Mouse (Mus musculus) urinary bladder, postnatal 14 days (tissue): ENCODE measurements around the gene Ldhc.
"Not testable (repeated sequence)": the region's sequence is repeated elsewhere in the genome, so short reads cannot be mapped to it uniquely, and the experiment has no call there.

ENCODE experiments used
- DNase-seq: peaks from one replicate; pipeline ENCODE4 v3.0.0; 2021; ENCODE audit warnings: low spot score

The Ldhc gene

DNA sequence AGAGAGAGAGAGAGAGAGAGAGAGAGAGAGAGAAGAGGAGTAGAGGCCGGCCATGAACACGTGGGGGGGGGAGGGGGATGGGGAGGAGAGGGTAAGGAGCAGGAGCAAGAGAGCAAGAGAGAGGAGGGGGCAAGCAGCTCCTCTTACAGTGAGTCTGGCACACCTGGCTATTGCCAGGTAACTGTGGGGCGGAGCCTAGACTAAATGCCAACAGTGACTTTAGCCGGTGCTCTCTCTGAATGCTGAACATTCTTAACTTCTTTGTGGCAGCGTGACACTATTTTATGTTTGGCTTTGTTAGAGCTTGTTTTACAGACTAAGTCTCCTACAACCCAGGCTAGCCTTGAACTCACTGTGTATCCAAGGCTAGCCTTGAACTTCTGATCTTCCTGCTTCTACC lies 18.7 kb upstream of the Ldhc start:
- no peak for DNase-seq

DNA sequence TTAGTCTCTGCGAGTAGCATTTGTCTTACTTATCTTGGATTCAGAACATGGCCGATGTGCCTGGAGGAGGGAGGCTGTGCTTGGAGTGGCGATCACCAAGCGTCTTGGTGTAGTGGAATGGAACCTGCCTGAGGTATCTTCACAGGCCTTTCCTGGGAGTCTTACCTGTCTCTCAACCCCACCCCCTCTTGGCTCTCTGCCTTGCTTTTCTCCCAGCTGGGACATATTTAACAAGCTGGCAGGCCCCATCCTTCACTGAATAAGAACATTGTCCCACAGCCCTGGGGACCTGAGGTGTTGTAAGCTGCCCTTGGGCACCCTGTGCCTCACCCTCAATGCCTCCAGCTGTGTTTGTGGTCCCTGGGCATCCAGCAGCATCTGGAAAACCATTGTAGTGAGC lies 17.4 kb upstream of the Ldhc start:
- DNase-seq = peak; percentile 24

GRCm38 (mm10) chr7:46845211-46845977 lies 15.6 kb upstream of the Ldhc start:
- DNase-seq = peak; percentile 96

- peak; percentile 25 for DNase-seq
Measured at GRCm38 (mm10) chr7:46845978-46846485, 15.0 kb upstream of the Ldhc start.

DNA sequence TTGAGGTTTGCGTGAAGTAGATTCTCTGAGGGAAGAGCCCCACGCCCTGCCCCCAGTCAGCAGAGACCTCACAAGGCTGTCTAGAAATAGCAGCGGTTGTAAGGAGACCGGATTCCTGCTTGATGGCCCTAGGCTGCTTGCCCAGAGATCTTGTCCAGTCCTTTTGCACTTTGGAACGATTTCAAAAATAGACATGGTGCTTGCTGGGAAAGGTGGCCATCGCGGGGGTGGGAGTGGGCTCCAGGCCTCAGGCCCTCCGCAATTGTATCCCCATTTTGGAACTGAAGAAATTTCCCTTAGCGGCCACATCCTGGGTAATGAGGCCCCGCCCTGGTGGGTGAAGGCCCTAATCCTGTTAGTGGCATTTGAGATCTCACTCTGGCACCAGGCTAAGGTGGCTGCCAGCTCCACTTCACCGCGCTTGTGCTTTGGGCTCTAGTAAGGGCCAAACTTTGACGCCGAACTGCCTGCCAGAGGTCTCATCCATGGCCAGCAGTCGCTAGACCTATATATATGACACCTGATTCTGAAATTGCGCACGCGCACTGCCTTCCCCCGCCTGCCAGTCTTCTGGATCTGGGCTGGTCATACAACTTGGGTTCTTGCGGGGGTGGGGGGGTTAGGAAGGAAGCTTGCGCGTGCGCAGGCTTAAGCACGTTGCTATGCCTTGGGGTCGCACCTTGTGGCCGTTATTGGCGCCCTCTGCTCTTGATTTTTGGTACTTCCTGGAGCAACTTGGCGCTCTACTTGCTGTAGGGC lies 14.3 kb upstream of the Ldhc start:
- peak; percentile 58 for DNase-seq

DNA sequence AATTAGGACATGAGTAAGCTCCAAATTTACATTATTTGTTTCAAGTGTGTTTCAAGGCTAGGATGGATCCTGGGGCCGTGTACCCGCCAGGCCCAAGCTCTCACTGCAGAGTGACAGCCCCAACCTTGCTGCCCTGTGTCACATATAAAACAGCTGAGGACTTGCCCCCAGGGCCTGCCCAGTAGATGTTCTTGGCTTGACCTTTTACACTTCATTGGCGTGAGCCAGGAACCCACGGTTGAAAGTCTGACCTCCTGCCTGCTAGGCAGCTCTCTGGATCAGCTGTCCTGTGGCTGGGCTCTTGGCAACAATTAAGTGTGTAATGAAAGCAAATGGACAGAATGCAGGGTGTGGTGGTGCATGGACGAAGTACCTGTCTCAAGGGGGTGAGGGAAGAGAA lies 11.7 kb upstream of the Ldhc start:
- no peak for DNase-seq

- DNase-seq = no peak
Measured at GRCm38 (mm10) chr7:46851026-46851425, 10.0 kb upstream of the Ldhc start.

DNA sequence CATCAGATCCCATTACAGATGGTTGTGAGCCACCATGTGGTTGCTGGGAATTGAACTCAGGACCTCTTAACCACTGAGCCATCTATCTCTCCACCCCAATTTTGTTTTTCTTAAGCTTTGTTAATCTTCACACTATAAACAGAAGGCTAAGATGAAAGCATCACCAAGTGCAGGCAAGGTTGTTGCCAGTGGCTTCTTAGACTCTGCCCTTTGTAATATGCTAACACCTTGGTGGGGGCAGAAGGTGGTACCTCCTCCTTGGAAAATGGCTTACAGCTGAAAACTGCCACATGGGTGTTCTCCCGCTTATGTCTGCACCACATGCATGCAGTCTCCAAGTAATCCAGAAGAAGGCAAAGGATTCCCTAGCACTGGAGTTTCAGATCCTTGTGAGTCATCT lies 8.3 kb upstream of the Ldhc start:
- no peak for DNase-seq

DNA sequence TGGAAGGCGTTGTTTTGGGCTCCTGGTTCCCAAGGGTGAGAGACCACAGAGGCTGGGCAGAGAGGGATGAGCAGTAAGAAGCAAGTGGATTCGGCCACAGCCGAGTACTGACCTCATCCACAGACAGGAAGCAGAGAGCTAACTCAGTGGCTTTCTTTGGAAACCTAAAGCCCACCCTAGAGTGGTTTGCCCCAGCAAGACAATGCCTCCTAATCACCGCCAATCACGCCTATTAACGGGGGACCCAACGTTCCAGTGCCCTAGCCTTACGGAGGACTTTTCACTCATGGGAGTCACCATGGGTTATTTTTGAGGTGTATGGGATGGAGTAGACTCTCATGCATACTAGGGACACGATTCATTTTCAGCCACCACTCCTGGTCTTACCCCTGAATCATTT lies 7.6 kb upstream of the Ldhc start:
- no peak for DNase-seq

GRCm38 (mm10) chr7:46855866-46856560 lies 5.0 kb upstream of the Ldhc start:
- no peak for DNase-seq

DNA sequence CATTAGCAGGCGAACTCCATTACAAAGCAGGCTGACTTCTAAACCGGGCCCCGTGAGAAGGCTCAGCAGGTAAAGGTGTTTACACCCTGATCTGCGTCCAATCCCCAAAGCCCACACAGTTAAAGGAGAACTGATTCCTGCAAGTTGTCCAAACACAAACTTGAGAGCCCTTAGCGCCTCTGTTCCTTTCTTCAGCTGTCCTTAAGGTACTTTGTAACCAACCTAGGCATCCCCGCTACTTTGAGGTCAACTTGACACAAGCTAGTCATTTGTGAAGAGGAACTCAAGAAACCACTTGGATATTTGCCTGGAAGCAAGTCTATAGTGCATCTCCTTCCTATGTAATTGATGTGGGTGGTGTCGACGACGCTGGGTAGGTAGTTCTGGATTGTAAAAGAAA lies 3.6 kb upstream of the Ldhc start:
- DNase-seq = no peak

DNA sequence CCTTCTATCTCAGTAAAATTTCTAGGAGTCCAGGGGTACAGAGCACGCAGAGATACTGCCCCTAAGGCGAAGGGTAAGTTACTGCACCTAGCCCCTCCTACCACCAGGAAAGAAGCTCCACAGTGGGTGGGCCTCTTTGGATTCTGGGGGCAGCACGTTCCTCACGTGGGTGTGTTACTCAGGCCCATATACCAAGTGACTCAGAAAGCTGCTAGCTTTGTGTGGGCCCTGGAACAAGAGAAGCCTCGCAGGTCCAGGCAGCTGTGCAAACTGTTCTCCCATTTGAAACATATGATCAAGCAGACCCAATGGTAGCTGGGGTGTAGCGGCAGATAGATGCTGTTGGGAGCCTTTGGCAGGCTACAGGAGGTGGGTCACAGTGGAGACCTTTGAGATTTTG lies 2.0 kb upstream of the Ldhc start:
- DNase-seq = no peak

DNA sequence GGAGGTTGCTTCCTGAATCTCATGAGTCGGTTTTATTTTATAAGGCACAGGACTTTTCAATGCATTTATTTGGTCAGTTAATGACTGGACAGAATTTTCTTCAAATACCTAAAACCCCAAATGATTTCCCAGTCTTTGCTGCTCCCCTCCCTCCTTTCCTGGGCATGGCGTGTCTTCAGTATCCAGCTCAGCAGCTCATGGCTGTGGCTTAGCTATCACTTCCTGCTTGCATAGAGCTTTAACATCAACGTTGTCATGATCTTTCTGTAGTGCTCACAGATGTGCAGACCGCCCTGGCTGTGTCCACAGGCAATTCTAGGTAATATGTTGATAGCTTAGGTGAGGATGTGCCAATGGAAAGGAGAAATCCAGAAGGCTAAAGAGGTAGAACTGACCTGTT lies 11.0 kb downstream of the Ldhc start:
- DNase-seq = no peak

- no peak for DNase-seq
Measured at GRCm38 (mm10) chr7:46876841-46877240, 15.8 kb downstream of the Ldhc start.

DNA sequence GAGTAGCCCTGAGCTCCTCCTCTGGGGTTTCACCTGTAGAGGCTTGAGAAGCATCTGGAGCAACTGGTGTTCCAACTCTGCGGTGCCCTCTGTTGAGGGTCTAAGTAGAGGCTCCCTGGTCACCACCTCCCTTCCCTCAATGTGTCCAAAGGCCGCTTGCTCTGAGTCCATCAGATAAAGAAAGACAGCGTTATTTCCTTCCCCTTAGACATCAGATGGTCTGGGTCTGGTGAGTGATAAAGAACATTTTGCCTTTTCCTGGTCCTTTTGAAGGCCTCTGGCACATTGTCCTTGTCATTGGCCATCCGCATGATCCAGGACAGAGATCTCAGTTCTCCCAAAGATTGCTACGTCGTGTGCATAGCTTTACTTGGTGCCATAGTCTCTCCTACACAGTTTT lies 16.3 kb downstream of the Ldhc start:
- no peak for DNase-seq

GRCm38 (mm10) chr7:46879851-46880250 lies 18.8 kb downstream of the Ldhc start:
- DNase-seq = no peak

GRCm38 (mm10) chr7:46880992-46881391 lies 20.0 kb downstream of the Ldhc start:
- no peak for DNase-seq

- DNase-seq = not testable (repeated sequence)
Measured at GRCm38 (mm10) chr7:46881941-46882340, 20.9 kb downstream of the Ldhc start.

GRCm38 (mm10) chr7:46883304-46883703 lies 22.3 kb downstream of the Ldhc start:
- DNase-seq = no peak

- no peak for DNase-seq
Measured at GRCm38 (mm10) chr7:46895511-46895910, 34.5 kb downstream of the Ldhc start.

DNA sequence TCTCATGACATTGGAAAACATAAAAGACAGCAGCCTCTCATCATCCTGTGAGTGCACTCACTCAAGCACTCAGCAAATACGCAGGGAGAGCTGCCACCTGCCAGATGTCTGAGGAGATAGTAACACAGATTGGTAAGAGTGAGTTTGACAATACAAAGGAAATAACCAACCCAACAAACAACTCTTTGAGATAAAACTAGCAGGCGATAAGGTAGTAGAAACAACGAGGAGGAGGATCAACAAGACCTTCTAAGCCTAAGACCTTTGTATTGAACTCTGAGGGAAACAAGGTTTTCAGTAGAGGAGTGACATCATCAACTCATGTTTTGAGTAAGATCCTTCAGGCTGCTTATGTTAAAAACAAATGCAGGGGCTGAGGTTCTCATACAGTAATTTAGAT lies 38.3 kb downstream of the Ldhc start:
- DNase-seq = no peak

DNA sequence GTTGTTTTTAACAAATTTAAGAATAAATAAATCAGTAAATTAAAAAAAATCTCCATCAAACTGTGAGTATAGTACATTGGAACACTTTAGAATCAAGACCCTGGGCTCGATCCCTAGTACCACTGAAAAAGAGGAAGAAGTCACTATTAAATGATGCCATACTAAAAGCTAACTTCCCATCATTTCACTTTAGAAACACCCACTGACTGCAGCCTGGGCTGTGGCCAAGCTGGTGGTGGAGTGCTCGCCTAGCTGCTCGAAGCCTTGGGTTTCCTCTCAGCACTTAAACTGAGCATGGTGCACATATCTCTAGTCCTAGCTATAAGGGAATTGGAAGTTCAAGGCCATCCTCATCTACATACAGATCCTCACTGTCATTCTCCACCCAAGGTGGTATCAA lies 50.2 kb downstream of the Ldhc start:
- DNase-seq = no peak

GRCm38 (mm10) chr7:46916376-46916775 lies 55.4 kb downstream of the Ldhc start:
- no peak for DNase-seq
